Mouse (Mus musculus): ENCODE results near the gene Ell3. TPM values are rescaled to one million over a fixed set of nuclear protein-coding genes. Genes with fewer than 3 reads are reported as not detected.

The Ell3 gene
- total and polyA plus RNA-seq, 3 experiments, result 0.02 TPM; not detected in 2

DNA sequence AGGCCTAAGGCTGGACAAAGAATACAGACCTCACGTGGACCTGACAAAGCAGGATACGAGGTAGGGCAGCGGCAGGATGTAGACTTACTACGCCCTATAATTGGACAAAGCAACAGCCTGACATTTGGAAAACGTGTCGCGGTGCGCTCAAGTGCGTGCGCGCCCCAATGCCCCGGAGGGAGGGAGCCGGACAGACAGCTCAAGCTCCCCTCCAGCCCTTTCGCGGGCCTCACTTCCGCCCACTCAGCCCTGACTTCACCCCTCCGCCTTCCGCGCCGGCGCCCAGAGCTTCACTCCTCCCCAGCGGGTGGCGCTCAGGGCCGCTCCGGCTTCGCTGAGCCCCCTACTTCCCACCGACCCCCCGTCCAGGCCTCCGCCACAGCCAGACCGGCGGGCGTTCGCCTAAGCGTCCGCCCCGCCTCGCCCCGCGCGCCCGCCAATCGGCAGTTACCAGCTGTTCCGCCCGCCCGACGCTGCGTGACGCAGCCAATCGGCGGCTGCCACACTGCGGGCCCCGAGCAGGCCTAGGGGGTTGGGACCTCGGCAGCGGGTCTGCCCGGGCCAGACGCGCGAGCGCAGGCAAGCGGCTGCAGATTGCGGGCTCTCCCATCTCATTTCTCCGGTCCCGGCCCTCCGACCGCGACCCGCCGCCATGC, 30.6 kb downstream of the Ell3 start, which contains the start of the genes Pdia3 and Catsper2:
Pdia3 (plus strand) TSS at position 389 of the 656 bp plus-strand sequence.
Catsper2 (minus strand) TSS at position 406 of the 656 bp plus-strand sequence.
- H3K4me3 ChIP-seq (ENCODE audit: low read depth, low read length), result peak within 1 kb of the TSS; percentile 97
- peaks cover 41% of the 10 kb centered on the region for H3K4me1 ChIP-seq (ENCODE audit: insufficient read depth, low read depth, low read length)
- H3K9me3 ChIP-seq (replicated peaks), result no peaks in the 10 kb centered on the region
- peaks cover 34% of the 10 kb centered on the region for H3K36me3 ChIP-seq (replicated peaks)
- peak; percentile 80 for ATAC-seq (ENCODE audit: extremely low read depth, insufficient number of reproducible peaks, low FRiP score, poor library complexity, severe bottlenecking)
- no peaks in the 10 kb centered on the region for H3K27me3 ChIP-seq (ENCODE audit: insufficient read depth, low read length)
- peak; percentile 99 for DNase-seq (ENCODE audit: low spot score)
- no peak for TF ChIP-seq CTCF (IDR thresholded peaks at IDR 0.05; ENCODE audit: low read depth, low read length)
- TF ChIP-seq TAL1 (conservative IDR thresholded peaks at IDR 0.05; ENCODE audit: low read depth, low read length), result no peak
- no peak for TF ChIP-seq GATA2 (IDR thresholded peaks at IDR 0.05; ENCODE audit: borderline replicate concordance, low read depth, low read length)
- no peak for TF ChIP-seq POLR2AphosphoS5 (IDR thresholded peaks at IDR 0.05; ENCODE audit: insufficient replicate concordance, low read depth, low read length)
- no peak for TF ChIP-seq GATA1 (IDR thresholded peaks at IDR 0.05; ENCODE audit: borderline replicate concordance, low read length)

DNA sequence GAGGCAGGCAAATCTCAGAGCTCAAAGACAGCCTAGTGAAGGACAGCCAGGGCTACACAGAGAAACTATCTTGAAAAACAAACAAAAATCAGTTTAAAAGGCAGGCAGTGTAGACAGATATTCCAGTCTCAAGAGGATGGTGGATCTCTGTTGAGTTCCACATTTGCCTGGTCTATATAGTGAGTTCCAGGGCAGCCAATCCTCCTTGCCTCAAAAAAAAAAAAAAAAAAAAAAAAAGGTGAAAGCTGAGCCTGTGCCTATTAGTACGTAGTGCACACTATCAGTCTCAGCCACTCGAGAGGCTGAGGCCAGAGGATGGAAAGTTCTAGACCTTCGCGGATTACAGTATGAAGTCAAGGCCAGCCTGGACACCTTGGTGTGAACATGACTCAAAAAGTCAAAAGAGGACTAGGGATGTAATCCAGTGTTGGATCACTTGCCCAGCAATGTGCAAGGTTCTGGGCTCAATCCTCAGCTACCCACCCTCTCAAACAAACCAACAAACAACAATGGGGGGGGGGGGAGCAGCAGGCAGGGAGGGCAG, 31.2 kb downstream of the Ell3 start:
- no peak for TF ChIP-seq POLR2AphosphoS5 (IDR thresholded peaks at IDR 0.05; ENCODE audit: insufficient replicate concordance, low read depth, low read length)
- TF ChIP-seq CTCF (IDR thresholded peaks at IDR 0.05; ENCODE audit: low read depth, low read length), result no peak
- TF ChIP-seq GATA1 (IDR thresholded peaks at IDR 0.05; ENCODE audit: borderline replicate concordance, low read length), result no peak
- no peak for TF ChIP-seq GATA2 (IDR thresholded peaks at IDR 0.05; ENCODE audit: borderline replicate concordance, low read depth, low read length)
- TF ChIP-seq TAL1 (conservative IDR thresholded peaks at IDR 0.05; ENCODE audit: low read depth, low read length), result no peak
- Histone ChIP-seq H3K27me3 (ENCODE audit: insufficient read depth, low read length) (no peaks in the 10 kb centered on the region), H3K4me3 (ENCODE audit: low read depth, low read length) (peak overlapping the region; percentile 97), H3K36me3 (replicated peaks) (peaks cover 28% of the 10 kb centered on the region), H3K9me3 (replicated peaks) (no peaks in the 10 kb centered on the region), H3K4me1 (ENCODE audit: insufficient read depth, low read depth, low read length) (peaks cover 38% of the 10 kb centered on the region)
- DNase-seq (ENCODE audit: low spot score) (no peak), ATAC-seq (ENCODE audit: extremely low read depth, insufficient number of reproducible peaks, low FRiP score, poor library complexity, severe bottlenecking) (no peak)

DNA sequence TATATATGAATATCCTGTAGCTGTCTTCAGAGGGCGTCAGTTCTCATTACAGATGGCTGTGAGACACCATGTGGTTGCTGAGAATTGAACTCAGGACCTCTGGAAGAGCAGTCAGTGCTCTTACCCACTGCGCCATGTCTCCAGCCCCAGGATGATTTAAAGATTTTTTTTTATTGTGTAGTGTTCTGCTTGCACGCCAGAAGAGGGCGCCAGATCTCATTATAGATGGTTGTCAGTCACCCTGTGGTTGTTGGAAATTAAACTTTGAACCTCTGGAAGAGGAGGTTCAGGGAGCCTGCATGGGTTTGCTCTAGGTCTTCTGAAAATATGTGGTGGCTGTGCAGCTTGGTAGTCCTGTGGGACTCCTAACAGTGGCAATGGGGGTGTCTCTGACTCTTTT, 35.9 kb downstream of the Ell3 start:
- TF ChIP-seq GATA2 (IDR thresholded peaks at IDR 0.05; ENCODE audit: borderline replicate concordance, low read depth, low read length) (no peak), POLR2AphosphoS5 (IDR thresholded peaks at IDR 0.05; ENCODE audit: insufficient replicate concordance, low read depth, low read length) (no peak), TAL1 (conservative IDR thresholded peaks at IDR 0.05; ENCODE audit: low read depth, low read length) (no peak), CTCF (IDR thresholded peaks at IDR 0.05; ENCODE audit: low read depth, low read length) (no peak), GATA1 (IDR thresholded peaks at IDR 0.05; ENCODE audit: borderline replicate concordance, low read length) (no peak)
- no peaks in the 10 kb centered on the region for H3K27me3 ChIP-seq (ENCODE audit: insufficient read depth, low read length)
- H3K9me3 ChIP-seq (replicated peaks), result no peaks in the 10 kb centered on the region
- ATAC-seq (ENCODE audit: extremely low read depth, insufficient number of reproducible peaks, low FRiP score, poor library complexity, severe bottlenecking), result no peak
- peaks cover 9% of the 10 kb centered on the region for H3K36me3 ChIP-seq (replicated peaks)
- peaks cover 16% of the 10 kb centered on the region for H3K4me1 ChIP-seq (ENCODE audit: insufficient read depth, low read depth, low read length)
- no peak for DNase-seq (ENCODE audit: low spot score)
- H3K4me3 ChIP-seq (ENCODE audit: low read depth, low read length), result no peak overlapping the region

DNA sequence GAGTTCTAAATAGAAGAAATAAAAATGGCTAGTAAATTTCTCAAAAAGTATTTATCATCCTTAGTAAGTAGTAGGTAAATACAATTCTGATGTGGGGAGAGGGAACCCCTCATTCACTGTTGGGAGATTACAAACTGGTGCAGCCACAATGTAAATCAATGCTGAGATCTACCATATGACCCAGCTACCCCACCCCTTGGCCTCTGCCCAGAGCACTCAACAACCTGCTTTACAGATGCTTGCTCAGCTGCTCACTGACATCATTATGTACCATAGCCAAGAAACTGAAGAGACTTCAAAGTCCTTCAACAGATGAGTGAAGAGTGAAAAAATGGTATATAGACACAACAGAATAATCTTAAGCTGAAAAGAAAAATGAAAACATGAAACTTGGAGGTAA, 40.8 kb downstream of the Ell3 start:
- Histone ChIP-seq H3K36me3 (replicated peaks) (no peaks in the 10 kb centered on the region), H3K9me3 (replicated peaks) (no peaks in the 10 kb centered on the region), H3K4me3 (ENCODE audit: low read depth, low read length) (no peak overlapping the region), H3K4me1 (ENCODE audit: insufficient read depth, low read depth, low read length) (no peaks in the 10 kb centered on the region), H3K27me3 (ENCODE audit: insufficient read depth, low read length) (no peaks in the 10 kb centered on the region)
- ATAC-seq (ENCODE audit: extremely low read depth, insufficient number of reproducible peaks, low FRiP score, poor library complexity, severe bottlenecking), result no peak
- no peak for TF ChIP-seq GATA1 (IDR thresholded peaks at IDR 0.05; ENCODE audit: borderline replicate concordance, low read length)
- no peak for TF ChIP-seq POLR2AphosphoS5 (IDR thresholded peaks at IDR 0.05; ENCODE audit: insufficient replicate concordance, low read depth, low read length)
- TF ChIP-seq GATA2 (IDR thresholded peaks at IDR 0.05; ENCODE audit: borderline replicate concordance, low read depth, low read length), result no peak
- TF ChIP-seq CTCF (IDR thresholded peaks at IDR 0.05; ENCODE audit: low read depth, low read length), result no peak
- no peak for TF ChIP-seq TAL1 (conservative IDR thresholded peaks at IDR 0.05; ENCODE audit: low read depth, low read length)
- no peak for DNase-seq (ENCODE audit: low spot score)

DNA sequence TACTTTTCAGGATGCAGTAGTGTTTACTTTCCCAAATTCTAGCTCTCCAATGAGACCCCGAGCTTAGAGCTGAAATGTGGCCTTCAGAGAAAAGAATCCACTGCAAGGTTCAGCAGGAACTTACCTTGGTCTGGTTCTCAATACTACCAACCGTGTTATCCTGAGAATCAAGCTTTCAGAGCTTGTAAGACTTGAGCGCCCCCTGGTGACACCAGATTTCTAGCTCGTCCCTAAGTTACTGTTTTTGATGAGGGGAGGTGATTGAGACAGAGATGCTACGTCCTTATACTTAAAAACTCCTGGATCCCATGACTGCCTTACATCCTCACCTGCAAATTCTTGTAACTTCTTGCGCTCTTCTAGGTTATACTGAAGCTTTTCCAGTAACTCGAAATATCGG, 47.5 kb downstream of the Ell3 start:
- no peaks in the 10 kb centered on the region for H3K36me3 ChIP-seq (replicated peaks)
- H3K4me1 ChIP-seq (ENCODE audit: insufficient read depth, low read depth, low read length), result no peaks in the 10 kb centered on the region
- ATAC-seq (ENCODE audit: extremely low read depth, insufficient number of reproducible peaks, low FRiP score, poor library complexity, severe bottlenecking) (no peak), DNase-seq (ENCODE audit: low spot score) (no peak)
- H3K4me3 ChIP-seq (ENCODE audit: low read depth, low read length), result no peak overlapping the region
- H3K9me3 ChIP-seq (replicated peaks), result no peaks in the 10 kb centered on the region
- TF ChIP-seq CTCF (IDR thresholded peaks at IDR 0.05; ENCODE audit: low read depth, low read length) (peak; percentile 19; the same call in 1 of the 2 replicates), POLR2AphosphoS5 (IDR thresholded peaks at IDR 0.05; ENCODE audit: insufficient replicate concordance, low read depth, low read length) (no peak)
- no peaks in the 10 kb centered on the region for H3K27me3 ChIP-seq (ENCODE audit: insufficient read depth, low read length)

Other genes starting within 250 kb of the Ell3 start
- 41.1 and 44.1 TPM in 2 replicates for gene Trp53bp1, start 172.9 kb downstream of the Ell3 start, total RNA-seq (2014; fragmentation: Nextera tagmentation)
- 20.1 and 21.6 TPM in 2 replicates for gene Trp53bp1, start 172.9 kb downstream of the Ell3 start, total RNA-seq (2017)
- gene Trp53bp1, start 172.9 kb downstream of the Ell3 start, polyA plus RNA-seq (2012), result 16.2 and 25.9 TPM in 2 replicates
- gene Map1a, start 154.7 kb downstream of the Ell3 start, total RNA-seq (2014; fragmentation: Nextera tagmentation), result 2.5 and 3.3 TPM in 2 replicates
- 0.66 and 2.2 TPM in 2 replicates for gene Map1a, start 154.7 kb downstream of the Ell3 start, total RNA-seq (2017)
- gene Map1a, start 154.7 kb downstream of the Ell3 start, polyA plus RNA-seq (2012), result 7.0 and 7.4 TPM in 2 replicates
- gene Ppip5k1, start 88.9 kb downstream of the Ell3 start, total RNA-seq (2014; fragmentation: Nextera tagmentation), result 11.1 and 15.2 TPM in 2 replicates
- gene Ppip5k1, start 88.9 kb downstream of the Ell3 start, total RNA-seq (2017), result 8.4 and 11.3 TPM in 2 replicates
- 2.0 and 2.6 TPM in 2 replicates for gene Ppip5k1, start 88.9 kb downstream of the Ell3 start, polyA plus RNA-seq (2012)
- 9.8 TPM in 1 of 2 replicates, not detected in the other for gene Ckmt1, start 86.6 kb downstream of the Ell3 start, total RNA-seq (2014; fragmentation: Nextera tagmentation)
- gene Ckmt1, start 86.6 kb downstream of the Ell3 start, total RNA-seq (2017), result 0.55 TPM in 1 of 2 replicates, not detected in the other
- not detected in 2 replicates for gene Ckmt1, start 86.6 kb downstream of the Ell3 start, polyA plus RNA-seq (2012)
- gene Strc, start 57.1 kb downstream of the Ell3 start, total RNA-seq (2014; fragmentation: Nextera tagmentation), result not detected in 2 replicates
- 0.05 TPM in 1 of 2 replicates, not detected in the other for gene Strc, start 57.1 kb downstream of the Ell3 start, total RNA-seq (2017)
- not detected in 2 replicates for gene Strc, start 57.1 kb downstream of the Ell3 start, polyA plus RNA-seq (2012)
- gene Pdia3, start 30.5 kb downstream of the Ell3 start, total RNA-seq (2014; fragmentation: Nextera tagmentation), result 233 and 263 TPM in 2 replicates
- 90.1 and 104 TPM in 2 replicates for gene Pdia3, start 30.5 kb downstream of the Ell3 start, total RNA-seq (2017)
- gene Pdia3, start 30.5 kb downstream of the Ell3 start, polyA plus RNA-seq (2012), result 315 and 418 TPM in 2 replicates
- 2.9 and 3.4 TPM in 2 replicates for gene Catsper2, start 30.5 kb downstream of the Ell3 start, total RNA-seq (2014; fragmentation: Nextera tagmentation)
- 0.55 and 1.2 TPM in 2 replicates for gene Catsper2, start 30.5 kb downstream of the Ell3 start, total RNA-seq (2017)
- gene Catsper2, start 30.5 kb downstream of the Ell3 start, polyA plus RNA-seq (2012), result 0.11 and 0.13 TPM in 2 replicates
- 123 and 125 TPM in 2 replicates for gene Serf2, start 4.9 kb upstream of the Ell3 start, total RNA-seq (2014; fragmentation: Nextera tagmentation)
- 282 and 373 TPM in 2 replicates for gene Serf2, start 4.9 kb upstream of the Ell3 start, total RNA-seq (2017)
- gene Serf2, start 4.9 kb upstream of the Ell3 start, polyA plus RNA-seq (2012), result 206 and 279 TPM in 2 replicates
- gene Hypk, start 9.0 kb upstream of the Ell3 start, total RNA-seq (2014; fragmentation: Nextera tagmentation), result 20.7 and 21.5 TPM in 2 replicates
- 73.2 and 82.9 TPM in 2 replicates for gene Hypk, start 9.0 kb upstream of the Ell3 start, total RNA-seq (2017)
- 112 and 124 TPM in 2 replicates for gene Hypk, start 9.0 kb upstream of the Ell3 start, polyA plus RNA-seq (2012)
- gene Serinc4, start 12.5 kb upstream of the Ell3 start, total RNA-seq (2014; fragmentation: Nextera tagmentation), result not detected in 2 replicates
- 0.58 and 1.3 TPM in 2 replicates for gene Serinc4, start 12.5 kb upstream of the Ell3 start, total RNA-seq (2017)
- not detected in 2 replicates for gene Serinc4, start 12.5 kb upstream of the Ell3 start, polyA plus RNA-seq (2012)
- gene Mfap1b, start 29.8 kb upstream of the Ell3 start, total RNA-seq (2014; fragmentation: Nextera tagmentation), result 36.4 and 42.6 TPM in 2 replicates
- 21.7 and 29.2 TPM in 2 replicates for gene Mfap1b, start 29.8 kb upstream of the Ell3 start, total RNA-seq (2017)
- 2.5 and 5.3 TPM in 2 replicates for gene Mfap1b, start 29.8 kb upstream of the Ell3 start, polyA plus RNA-seq (2012)
- 32.5 and 34.1 TPM in 2 replicates for gene Mfap1a, start 62.4 kb upstream of the Ell3 start, total RNA-seq (2014; fragmentation: Nextera tagmentation)
- gene Mfap1a, start 62.4 kb upstream of the Ell3 start, total RNA-seq (2017), result 54.2 and 57.1 TPM in 2 replicates
- 6.7 and 11.1 TPM in 2 replicates for gene Mfap1a, start 62.4 kb upstream of the Ell3 start, polyA plus RNA-seq (2012)
- 58.6 and 68.8 TPM in 2 replicates for gene Wdr76, start 62.4 kb upstream of the Ell3 start, total RNA-seq (2014; fragmentation: Nextera tagmentation)
- 50.5 and 56.5 TPM in 2 replicates for gene Wdr76, start 62.4 kb upstream of the Ell3 start, total RNA-seq (2017)
- gene Wdr76, start 62.4 kb upstream of the Ell3 start, polyA plus RNA-seq (2012), result 1.9 and 2.7 TPM in 2 replicates